Mouse (Mus musculus) lung, postnatal 14 days (tissue): Measurements from ENCODE around the gene Anapc15-ps.

Source experiments
- DNase-seq: peaks from one replicate; pipeline ENCODE4 v3.0.0; 2021

Anapc15-ps gene

GRCm38 (mm10) chr10:95673351-95673750 is at the start of gene Anapc15-ps:
TSS of gene Anapc15-ps (minus strand) at chr10:95673451.
- no peak for DNase-seq

DNA sequence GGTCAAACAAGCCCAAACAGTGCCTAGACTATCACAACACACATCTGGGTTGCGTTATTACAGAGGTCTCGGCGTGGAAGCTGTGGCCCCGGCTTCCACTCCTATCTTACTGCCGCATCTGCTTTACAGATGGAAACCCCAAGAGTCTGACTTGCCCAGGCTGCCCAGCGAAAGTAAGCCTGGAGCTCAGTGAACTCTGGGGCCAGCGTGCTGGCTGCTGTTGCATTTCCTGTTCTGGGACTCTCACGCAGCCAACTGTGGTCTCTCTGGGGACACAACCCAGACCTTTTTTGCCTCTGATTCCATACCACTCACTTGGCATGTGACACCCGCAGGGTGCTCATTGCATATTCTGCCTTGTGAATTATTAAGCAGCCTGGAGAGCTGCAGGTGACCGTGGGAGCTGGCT is 49.0 kb upstream of the Anapc15-ps start:
- no peak for DNase-seq

DNA sequence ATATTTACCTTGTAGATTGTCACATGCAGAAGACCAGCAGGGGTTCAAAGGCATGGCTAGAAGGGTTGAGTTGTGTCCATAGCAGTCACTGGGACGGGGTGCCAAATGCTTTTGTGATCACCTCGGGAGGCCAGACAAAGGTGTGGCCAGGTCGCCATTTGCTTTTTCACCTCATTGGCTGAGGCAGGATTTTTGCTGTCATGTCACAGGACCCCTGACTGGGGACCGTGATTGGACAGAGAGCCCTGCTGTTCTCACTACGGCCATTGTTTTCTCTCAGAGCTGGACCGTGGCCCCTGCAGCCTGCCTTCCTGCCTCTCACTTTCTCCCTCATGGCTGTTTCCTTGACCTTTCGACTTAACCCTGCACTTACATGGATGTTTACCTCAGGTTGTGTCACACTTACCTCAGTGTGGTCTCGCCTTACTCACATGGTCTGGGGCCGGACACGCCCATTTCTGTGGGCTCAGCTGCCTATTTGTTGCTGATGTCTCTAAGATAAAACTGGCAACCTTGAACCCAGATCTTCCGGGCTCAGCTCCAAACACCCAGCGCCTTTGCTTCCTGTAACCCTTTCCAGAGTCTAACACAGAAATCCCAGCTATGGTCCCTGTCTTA is 47.0 kb upstream of the Anapc15-ps start:
- DNase-seq = no peak

GRCm38 (mm10) chr10:95719472-95719871 is 46.2 kb upstream of the Anapc15-ps start:
- no peak for DNase-seq

DNA sequence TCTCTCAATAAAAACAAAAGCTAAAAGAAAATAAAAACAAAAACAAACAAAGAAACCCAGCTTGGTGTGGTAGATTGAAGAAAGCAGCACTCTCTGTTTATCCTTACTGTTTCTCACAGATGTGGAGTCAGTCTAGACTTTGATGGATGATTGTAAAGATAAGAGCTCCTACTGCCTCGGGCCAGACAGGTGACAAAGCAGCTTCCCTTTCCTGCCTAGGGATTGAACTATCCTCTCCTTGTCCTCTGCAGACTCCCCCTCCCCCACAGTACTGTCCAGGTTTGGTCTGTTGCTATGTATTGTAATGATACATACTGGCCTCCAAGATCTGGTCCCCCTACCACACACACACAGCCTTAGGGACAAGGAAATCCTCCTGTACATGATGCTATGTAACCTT is 45.5 kb upstream of the Anapc15-ps start:
- no peak for DNase-seq

DNA sequence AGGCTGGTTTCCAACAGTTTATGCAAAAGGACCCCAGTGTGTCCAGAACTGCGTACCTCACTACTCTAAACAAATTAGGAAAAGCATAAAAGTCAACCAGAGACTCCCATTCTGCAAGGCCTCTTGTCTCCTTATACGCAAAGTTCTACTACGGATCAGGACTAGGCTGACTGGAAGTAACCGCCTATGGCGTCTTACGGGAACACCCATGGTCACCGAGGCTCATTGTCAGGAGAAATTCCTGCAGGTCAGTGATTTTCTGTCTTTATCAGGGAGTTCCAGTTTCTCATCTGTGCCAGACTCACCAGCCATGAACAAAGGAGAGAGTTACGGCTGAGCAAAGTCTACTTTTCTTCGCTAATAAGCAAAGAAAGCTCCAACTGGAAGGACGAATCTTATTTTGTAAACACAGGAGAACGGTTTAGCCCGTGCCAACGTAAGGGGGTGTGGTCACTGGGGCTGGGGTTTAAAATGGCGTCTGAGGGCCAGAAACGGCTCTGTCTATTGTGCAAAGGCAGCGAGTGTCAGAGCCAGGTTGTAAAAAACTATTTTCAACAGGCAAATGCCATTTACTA is 43.9 kb upstream of the Anapc15-ps start:
- no peak for DNase-seq

- no peak for DNase-seq
These were observed 42.4 kb upstream of the Anapc15-ps start for GRCm38 (mm10) chr10:95715687-95716086.

GRCm38 (mm10) chr10:95712221-95712620 is 39.0 kb upstream of the Anapc15-ps start:
- DNase-seq = no peak

DNA sequence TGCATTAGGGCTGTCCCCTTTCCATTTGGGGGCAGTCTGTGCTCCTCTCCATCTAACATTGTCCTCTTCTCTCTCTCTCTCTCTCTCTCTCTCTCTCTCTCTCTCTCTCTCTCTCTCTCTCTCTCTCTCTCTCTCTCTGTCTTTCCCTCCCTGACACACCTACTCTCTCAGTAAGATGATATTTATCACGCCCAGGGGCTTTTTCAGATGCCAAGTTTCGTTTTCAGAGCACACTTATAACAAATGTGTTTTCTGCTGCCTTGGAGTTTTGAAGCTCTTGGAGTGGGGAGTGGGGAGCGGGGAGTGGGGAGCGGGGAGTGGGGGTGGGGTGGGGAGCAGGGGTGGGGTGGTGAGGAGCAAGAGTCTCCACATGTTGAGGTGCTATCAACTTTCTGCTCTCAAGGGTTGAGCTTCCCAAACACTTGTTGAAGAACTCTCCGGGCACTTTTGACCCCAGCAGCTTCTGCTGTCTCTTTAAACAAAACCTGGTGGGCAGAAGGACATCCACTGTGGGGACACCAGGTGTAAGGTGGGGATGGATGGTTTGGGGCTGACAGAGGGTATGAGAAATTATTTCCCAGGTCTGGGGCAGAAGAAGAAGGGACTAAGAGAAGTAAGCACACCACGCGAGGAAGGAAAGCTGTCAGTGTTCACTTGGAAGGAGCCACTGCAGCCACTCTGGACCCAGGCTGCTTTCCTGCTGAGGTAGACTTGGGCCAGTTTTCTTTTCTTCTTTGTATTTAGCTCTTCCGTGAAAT is 36.8 kb upstream of the Anapc15-ps start:
- no peak for DNase-seq

DNA sequence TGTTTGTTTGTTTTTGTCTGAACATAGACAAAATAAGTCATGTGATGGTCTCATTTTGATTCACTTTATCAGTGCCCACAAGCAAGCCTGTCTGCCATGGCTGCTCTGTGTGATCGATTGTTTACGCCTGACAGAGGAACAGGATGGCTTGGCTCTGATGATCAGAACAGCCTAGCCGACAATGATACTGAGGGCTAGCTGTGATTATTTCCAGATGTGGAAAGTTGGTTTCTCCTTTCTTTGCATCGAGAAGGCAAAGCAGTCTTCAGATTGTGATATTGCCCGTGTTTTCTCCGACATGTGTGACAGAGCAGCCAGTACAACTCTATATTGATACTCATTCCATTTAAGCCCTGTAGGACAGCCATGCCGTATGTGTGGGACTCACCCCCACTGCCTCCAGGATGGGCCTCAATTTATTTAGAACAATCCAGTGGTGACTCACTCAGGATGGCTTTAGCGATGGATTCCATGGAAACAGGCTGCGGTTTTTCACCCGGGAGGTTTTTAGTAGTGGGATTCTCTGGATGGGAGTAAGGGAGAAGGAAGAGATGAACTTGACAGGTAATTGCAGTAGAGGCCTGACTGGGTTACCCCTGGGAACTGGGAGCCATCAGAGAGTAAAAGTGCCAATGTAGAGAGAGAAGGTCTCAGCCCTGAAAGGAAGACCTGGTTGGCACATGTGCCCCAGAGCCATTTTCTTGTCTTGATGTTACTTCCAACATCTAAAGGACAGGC is 36.1 kb upstream of the Anapc15-ps start:
- no peak for DNase-seq

DNA sequence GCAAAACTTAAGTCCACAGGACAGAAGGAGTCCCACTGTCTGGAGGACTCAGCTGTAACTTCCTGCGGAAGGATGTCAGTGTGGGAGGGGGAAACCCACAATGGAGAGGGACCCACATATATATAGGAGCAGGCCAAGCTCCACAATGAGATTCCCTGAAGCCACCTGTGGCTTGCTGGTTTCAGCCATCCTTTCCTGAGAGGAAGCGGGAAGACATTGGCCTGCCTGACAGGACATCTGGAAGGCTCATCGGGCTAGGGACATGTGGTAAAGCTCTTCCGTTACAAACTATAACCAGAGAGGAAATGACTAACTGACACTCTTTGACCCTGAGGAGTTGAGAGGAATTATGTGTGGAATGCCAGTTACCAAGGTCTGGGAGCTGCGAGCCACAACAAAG is 34.8 kb upstream of the Anapc15-ps start:
- no peak for DNase-seq

DNA sequence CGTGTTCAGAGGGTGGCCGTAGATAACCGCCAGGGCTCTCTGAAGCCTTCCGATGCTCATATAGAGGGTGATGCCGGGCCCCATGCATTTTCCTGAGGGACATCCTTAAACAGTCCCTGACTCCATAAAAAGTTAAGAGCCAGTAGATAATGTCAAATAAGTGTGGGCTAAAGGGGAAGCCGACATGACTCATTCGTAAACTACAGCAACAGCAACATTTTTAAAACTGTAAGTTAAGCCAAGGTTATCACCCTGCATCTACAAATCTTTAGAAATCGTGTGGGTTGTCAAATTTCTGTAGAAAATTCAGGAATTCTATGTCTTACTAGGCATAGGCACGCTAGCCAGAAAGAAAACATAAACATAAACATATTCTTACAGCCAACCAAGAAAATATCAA is 33.6 kb upstream of the Anapc15-ps start:
- no peak for DNase-seq

GRCm38 (mm10) chr10:95705747-95706146 is 32.5 kb upstream of the Anapc15-ps start:
- no peak for DNase-seq

DNA sequence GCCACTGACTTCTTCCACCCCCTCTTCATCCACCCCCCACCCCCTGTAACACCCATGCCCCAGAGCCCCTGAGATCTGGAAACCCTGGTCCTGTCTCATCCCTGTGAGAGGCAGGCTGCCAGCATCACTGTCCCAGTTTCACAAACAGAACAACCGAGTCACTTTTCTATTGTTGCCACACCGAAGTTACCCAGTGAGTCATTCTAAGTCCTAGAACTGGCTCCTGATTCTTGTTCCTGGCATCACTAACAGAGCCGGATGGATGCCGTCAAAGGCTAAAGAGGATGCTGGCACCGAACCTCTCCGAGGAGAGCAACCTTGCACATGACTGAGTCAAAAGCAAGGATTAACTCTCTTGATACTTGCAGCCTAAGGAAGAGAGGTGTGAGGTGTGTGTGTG is 31.6 kb upstream of the Anapc15-ps start:
- DNase-seq = no peak

GRCm38 (mm10) chr10:95703730-95704129 is 30.5 kb upstream of the Anapc15-ps start:
- DNase-seq = no peak

DNA sequence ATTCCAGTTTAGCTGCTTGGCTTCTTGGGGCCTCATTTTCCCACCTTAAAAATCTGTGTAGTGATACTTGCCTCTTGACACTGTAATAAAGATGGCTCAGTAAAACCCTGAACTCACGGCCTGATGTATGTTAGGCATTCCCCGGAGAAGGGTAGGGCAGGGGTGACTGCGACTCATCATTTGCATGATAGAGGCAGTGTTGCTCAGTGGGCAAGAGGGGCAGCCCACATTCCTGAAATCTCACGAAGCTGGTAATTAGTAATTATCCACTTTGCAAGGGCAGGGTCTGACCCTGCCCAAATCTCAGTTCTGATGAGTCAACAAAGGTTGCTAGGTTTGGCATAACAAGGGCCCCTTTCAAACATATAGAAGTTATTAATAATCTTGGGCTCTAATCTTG is 27.2 kb upstream of the Anapc15-ps start:
- DNase-seq = no peak

DNA sequence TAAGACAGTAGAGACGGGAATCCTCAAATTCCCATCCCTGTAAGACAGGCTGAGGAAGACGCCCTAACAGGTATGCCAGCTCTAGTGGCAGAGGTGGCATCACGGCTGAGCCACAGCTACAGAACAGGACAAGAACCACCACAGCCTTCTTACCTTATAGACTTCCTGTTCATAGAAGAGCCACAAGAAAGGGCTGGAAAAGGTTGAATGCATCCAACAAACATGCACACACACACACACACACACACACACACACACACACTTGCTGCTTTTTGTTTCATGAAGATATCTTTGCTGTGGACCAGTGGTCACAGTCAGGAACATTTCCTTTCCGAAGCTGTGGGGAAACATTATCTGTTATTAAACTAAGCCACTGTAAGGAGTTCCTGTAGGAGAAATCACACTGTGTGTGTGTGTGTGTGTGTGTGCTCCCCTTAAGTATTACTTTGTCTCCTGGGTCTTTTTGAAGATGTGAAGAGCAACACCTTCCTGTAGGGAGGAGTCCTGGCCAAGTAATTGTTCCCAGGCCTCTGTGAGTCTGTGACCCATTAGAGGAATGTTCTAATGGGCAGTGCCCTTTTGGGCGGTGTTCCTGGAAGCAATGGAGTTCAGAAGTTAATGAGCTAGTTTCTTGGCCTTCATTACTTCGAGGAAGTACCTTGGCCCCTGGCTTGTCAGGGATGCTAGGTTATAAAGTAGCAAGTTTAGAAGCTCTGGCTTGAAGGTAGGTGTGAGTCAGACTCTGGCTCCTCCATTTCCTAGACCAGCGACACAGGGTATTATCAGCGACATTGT is 25.9 kb upstream of the Anapc15-ps start:
- DNase-seq = no peak

DNA sequence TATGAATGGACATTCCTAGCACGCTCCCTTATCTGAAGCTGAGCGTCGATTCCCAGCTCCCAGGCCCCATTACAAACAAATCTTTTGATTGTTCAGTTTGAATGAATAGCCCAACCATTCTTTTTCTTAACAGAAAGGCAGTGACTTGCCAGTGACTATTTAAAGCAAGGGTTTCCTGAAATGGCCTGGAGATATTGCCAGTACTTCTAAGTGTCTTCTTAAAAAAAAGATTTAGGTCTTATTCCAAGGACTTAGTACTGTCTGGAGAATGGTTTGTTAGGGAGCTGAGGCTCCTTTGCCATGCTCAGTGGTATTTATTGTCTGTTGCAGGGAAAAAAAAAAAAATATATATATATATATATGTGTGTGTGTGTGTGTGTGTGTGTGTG is 23.0 kb upstream of the Anapc15-ps start:
- DNase-seq = no peak

GRCm38 (mm10) chr10:95695603-95696252 is 22.5 kb upstream of the Anapc15-ps start:
- no peak for DNase-seq

DNA sequence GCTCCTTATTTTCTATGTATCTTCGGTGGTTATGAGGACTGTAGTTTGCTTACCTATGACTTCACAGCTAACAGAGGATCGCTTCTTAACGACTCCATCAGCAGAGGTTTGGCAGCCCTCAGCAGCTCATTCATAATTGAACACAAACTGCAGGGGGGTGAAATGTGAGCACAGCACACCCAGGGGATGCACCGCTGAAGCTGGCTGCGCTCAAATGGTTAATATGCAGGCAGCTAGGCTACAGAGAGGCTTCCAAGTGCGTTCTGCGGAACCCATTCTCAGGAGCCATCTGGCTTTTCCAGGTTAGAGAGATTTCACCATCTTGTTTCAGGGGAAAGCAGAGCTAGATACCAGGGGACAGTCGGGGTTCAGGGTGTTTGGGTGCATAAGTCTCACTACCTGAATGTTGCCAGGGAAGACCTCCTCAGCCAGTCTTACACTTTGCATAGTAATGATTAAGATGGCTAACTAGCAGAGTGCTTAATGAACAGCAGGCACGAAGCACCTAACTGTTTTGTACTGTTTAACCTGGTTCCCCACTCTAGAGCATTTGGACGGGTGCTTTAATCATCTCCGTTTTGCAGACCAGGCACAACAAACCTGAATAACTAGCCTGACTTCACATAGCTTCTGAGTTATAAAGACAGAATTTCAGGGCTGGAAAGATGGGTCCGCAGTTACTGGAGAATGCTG is 21.5 kb upstream of the Anapc15-ps start:
- no peak for DNase-seq

DNA sequence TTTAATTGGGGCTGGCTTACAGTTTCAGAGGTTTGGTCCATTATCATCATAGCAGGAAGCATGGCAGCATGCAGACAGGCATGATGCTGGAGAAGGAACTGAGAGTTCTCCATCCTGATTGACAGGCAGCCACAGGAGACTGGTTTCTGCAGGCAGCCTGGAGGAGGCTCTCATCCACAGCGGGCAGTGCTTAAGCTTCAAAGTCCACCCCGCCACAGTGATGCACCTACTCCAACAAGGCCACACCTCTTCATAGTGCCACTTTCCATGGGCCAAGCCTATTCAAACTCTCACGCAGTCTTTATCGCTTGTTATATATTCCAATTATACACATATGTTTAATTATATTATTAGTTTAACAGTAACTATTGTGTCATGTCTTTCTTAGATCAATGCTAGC is 18.1 kb upstream of the Anapc15-ps start:
- DNase-seq = no peak

GRCm38 (mm10) chr10:95689833-95690232 is 16.6 kb upstream of the Anapc15-ps start:
- DNase-seq = no peak
